Mouse (Mus musculus): ENCODE measurements around the gene Ptrhd1. TPM values are rescaled to one million over a fixed set of nuclear protein-coding genes. Genes with fewer than 3 reads are reported as not detected.

Gene Ptrhd1
- total and polyA plus RNA-seq, 3 experiments: 2.1 to 3.7 (median 2.3) TPM

DNA sequence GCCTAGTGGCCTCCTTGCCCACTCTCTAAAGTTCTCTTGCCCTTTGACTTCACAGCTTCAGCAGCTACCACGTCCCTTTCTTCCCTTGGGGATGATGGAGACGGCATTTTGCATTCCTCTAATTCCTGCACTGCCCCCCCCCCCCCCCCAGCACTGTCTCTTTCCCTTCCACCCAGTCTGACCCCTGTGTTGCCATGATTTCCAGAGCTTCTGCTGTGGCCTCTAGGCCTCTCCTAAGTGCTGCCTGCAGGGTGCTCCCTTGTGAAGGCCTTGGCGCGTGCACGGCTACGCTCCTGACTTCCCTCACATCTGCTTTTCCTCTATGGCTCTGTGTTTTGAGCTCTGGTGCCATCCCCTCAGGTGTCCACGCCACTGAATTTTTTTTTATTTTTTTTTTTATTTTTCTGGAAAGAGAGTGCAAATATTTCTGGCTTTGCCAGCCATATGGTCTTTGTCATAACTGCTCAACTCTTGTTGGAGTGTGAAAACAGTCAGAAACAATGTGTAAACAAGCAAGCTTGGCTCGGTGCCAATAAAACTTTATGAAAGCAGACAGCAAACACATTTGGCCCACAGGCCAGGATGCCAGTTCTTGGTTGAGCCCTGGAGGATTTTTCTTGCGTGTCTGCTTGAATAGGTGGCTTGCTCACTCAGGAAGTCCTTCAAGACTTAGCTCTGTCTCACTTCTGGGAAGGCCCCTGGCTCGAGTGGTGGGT is 40.6 kb upstream of the Ptrhd1 start:
- H3K4me1 ChIP-seq (ENCODE audit: insufficient read depth, low read depth, low read length): peaks cover 2% of the 10 kb centered on the region; the same call in 1 of the 2 replicates

GRCm38 (mm10) chr12:4194643-4195042 is 39.2 kb upstream of the Ptrhd1 start:
- no peak for DNase-seq (ENCODE audit: low spot score)
- H3K36me3 ChIP-seq (replicated peaks): no peaks in the 10 kb centered on the region
- no peak for TF ChIP-seq CTCF (IDR thresholded peaks at IDR 0.05; ENCODE audit: low read depth, low read length)
- H3K27me3 ChIP-seq (ENCODE audit: insufficient read depth, low read length): peaks cover 3% of the 10 kb centered on the region; the same call in 1 of the 2 replicates
- no peak for ATAC-seq (ENCODE audit: extremely low read depth, insufficient number of reproducible peaks, low FRiP score, poor library complexity, severe bottlenecking)
- no peaks in the 10 kb centered on the region for H3K4me1 ChIP-seq (ENCODE audit: insufficient read depth, low read depth, low read length)
- H3K9me3 ChIP-seq (replicated peaks): no peaks in the 10 kb centered on the region
- H3K4me3 ChIP-seq (ENCODE audit: low read depth, low read length): no peak overlapping the region

More for the DNA sequence above, 40.6 kb upstream of the Ptrhd1 start:
- no peak for ATAC-seq (ENCODE audit: extremely low read depth, insufficient number of reproducible peaks, low FRiP score, poor library complexity, severe bottlenecking)
- peaks cover 3% of the 10 kb centered on the region; the same call in 1 of the 2 replicates for H3K27me3 ChIP-seq (ENCODE audit: insufficient read depth, low read length)
- no peak overlapping the region for H3K4me3 ChIP-seq (ENCODE audit: low read depth, low read length)
- no peaks in the 10 kb centered on the region for H3K9me3 ChIP-seq (replicated peaks)
- TF ChIP-seq POLR2AphosphoS5 (IDR thresholded peaks at IDR 0.05; ENCODE audit: insufficient replicate concordance, low read depth, low read length) (no peak), CTCF (IDR thresholded peaks at IDR 0.05; ENCODE audit: low read depth, low read length) (no peak), GATA2 (IDR thresholded peaks at IDR 0.05; ENCODE audit: borderline replicate concordance, low read depth, low read length) (no peak), TAL1 (conservative IDR thresholded peaks at IDR 0.05; ENCODE audit: low read depth, low read length) (no peak)
- no peaks in the 10 kb centered on the region for H3K36me3 ChIP-seq (replicated peaks)
- DNase-seq (ENCODE audit: low spot score): no peak

GRCm38 (mm10) chr12:4198702-4199101 is 35.1 kb upstream of the Ptrhd1 start:
- H3K36me3 ChIP-seq (replicated peaks): no peaks in the 10 kb centered on the region
- DNase-seq (ENCODE audit: low spot score) (no peak), ATAC-seq (ENCODE audit: extremely low read depth, insufficient number of reproducible peaks, low FRiP score, poor library complexity, severe bottlenecking) (no peak)
- no peak for TF ChIP-seq POLR2AphosphoS5 (IDR thresholded peaks at IDR 0.05; ENCODE audit: insufficient replicate concordance, low read depth, low read length)
- TF ChIP-seq GATA2 (IDR thresholded peaks at IDR 0.05; ENCODE audit: borderline replicate concordance, low read depth, low read length): no peak
- no peak for TF ChIP-seq TAL1 (conservative IDR thresholded peaks at IDR 0.05; ENCODE audit: low read depth, low read length)
- TF ChIP-seq GATA1 (IDR thresholded peaks at IDR 0.05; ENCODE audit: borderline replicate concordance, low read length): no peak
- no peak for TF ChIP-seq CTCF (IDR thresholded peaks at IDR 0.05; ENCODE audit: low read depth, low read length)
- H3K4me1 ChIP-seq (ENCODE audit: insufficient read depth, low read depth, low read length): no peaks in the 10 kb centered on the region
- no peak overlapping the region for H3K4me3 ChIP-seq (ENCODE audit: low read depth, low read length)
- peaks cover 3% of the 10 kb centered on the region; the same call in 1 of the 2 replicates for H3K27me3 ChIP-seq (ENCODE audit: insufficient read depth, low read length)
- H3K9me3 ChIP-seq (replicated peaks): no peaks in the 10 kb centered on the region

- TF ChIP-seq GATA1 (IDR thresholded peaks at IDR 0.05; ENCODE audit: borderline replicate concordance, low read length) (no peak), GATA2 (IDR thresholded peaks at IDR 0.05; ENCODE audit: borderline replicate concordance, low read depth, low read length) (no peak), TAL1 (conservative IDR thresholded peaks at IDR 0.05; ENCODE audit: low read depth, low read length) (no peak), POLR2AphosphoS5 (IDR thresholded peaks at IDR 0.05; ENCODE audit: insufficient replicate concordance, low read depth, low read length) (no peak)
- Histone ChIP-seq H3K36me3 (replicated peaks) (peaks cover 2% of the 10 kb centered on the region), H3K9me3 (replicated peaks) (no peaks in the 10 kb centered on the region), H3K4me3 (ENCODE audit: low read depth, low read length) (no peak overlapping the region), H3K4me1 (ENCODE audit: insufficient read depth, low read depth, low read length) (no peaks in the 10 kb centered on the region), H3K27me3 (ENCODE audit: insufficient read depth, low read length) (peaks cover 3% of the 10 kb centered on the region; the same call in 1 of the 2 replicates)
- DNase-seq (ENCODE audit: low spot score): no peak
- no peak for ATAC-seq (ENCODE audit: extremely low read depth, insufficient number of reproducible peaks, low FRiP score, poor library complexity, severe bottlenecking)
Observed at GRCm38 (mm10) chr12:4199271-4199670, 34.6 kb upstream of the Ptrhd1 start.

GRCm38 (mm10) chr12:4201454-4202200 is 32.2 kb upstream of the Ptrhd1 start:
- no peak overlapping the region for H3K4me3 ChIP-seq (ENCODE audit: low read depth, low read length)
- H3K27me3 ChIP-seq (ENCODE audit: insufficient read depth, low read length): peaks cover 1% of the 10 kb centered on the region; the same call in 1 of the 2 replicates
- H3K36me3 ChIP-seq (replicated peaks): peaks cover 17% of the 10 kb centered on the region
- ATAC-seq (ENCODE audit: extremely low read depth, insufficient number of reproducible peaks, low FRiP score, poor library complexity, severe bottlenecking) (no peak), DNase-seq (ENCODE audit: low spot score) (no peak)
- TF ChIP-seq POLR2AphosphoS5 (IDR thresholded peaks at IDR 0.05; ENCODE audit: insufficient replicate concordance, low read depth, low read length) (no peak), TAL1 (conservative IDR thresholded peaks at IDR 0.05; ENCODE audit: low read depth, low read length) (no peak), CTCF (IDR thresholded peaks at IDR 0.05; ENCODE audit: low read depth, low read length) (no peak), GATA1 (IDR thresholded peaks at IDR 0.05; ENCODE audit: borderline replicate concordance, low read length) (no peak), GATA2 (IDR thresholded peaks at IDR 0.05; ENCODE audit: borderline replicate concordance, low read depth, low read length) (no peak)
- no peaks in the 10 kb centered on the region for H3K9me3 ChIP-seq (replicated peaks)
- no peaks in the 10 kb centered on the region for H3K4me1 ChIP-seq (ENCODE audit: insufficient read depth, low read depth, low read length)

GRCm38 (mm10) chr12:4202206-4202605 is 31.6 kb upstream of the Ptrhd1 start:
- Histone ChIP-seq H3K27me3 (ENCODE audit: insufficient read depth, low read length) (no peaks in the 10 kb centered on the region), H3K4me1 (ENCODE audit: insufficient read depth, low read depth, low read length) (no peaks in the 10 kb centered on the region), H3K9me3 (replicated peaks) (no peaks in the 10 kb centered on the region), H3K36me3 (replicated peaks) (peaks cover 23% of the 10 kb centered on the region), H3K4me3 (ENCODE audit: low read depth, low read length) (no peak overlapping the region)
- ATAC-seq (ENCODE audit: extremely low read depth, insufficient number of reproducible peaks, low FRiP score, poor library complexity, severe bottlenecking) (no peak), DNase-seq (ENCODE audit: low spot score) (no peak)
- TF ChIP-seq POLR2AphosphoS5 (IDR thresholded peaks at IDR 0.05; ENCODE audit: insufficient replicate concordance, low read depth, low read length) (no peak), GATA1 (IDR thresholded peaks at IDR 0.05; ENCODE audit: borderline replicate concordance, low read length) (no peak), CTCF (IDR thresholded peaks at IDR 0.05; ENCODE audit: low read depth, low read length) (no peak), TAL1 (conservative IDR thresholded peaks at IDR 0.05; ENCODE audit: low read depth, low read length) (no peak), GATA2 (IDR thresholded peaks at IDR 0.05; ENCODE audit: borderline replicate concordance, low read depth, low read length) (no peak)

All from G1E (cell line).